Mouse (Mus musculus) CD8-positive naive resting alpha-beta T cell, adult 2 months (primary cell): ENCODE measurements around the gene Pla2g12a.

Source experiments
- DNase-seq, 2 experiments: peaks; one replicate each; pipeline ENCODE4 v3.0.0; 2022; ENCODE audit warnings: low read depth in 2 of 2, low spot score in 2 of 2

Gene Pla2g12a

GRCm38 (mm10) chr3:129898886-129899285, 20.5 kb downstream of the Pla2g12a start:
- DNase-seq, result no peak

GRCm38 (mm10) chr3:129901271-129901809, 22.9 kb downstream of the Pla2g12a start, which contains the start of gene Casp6:
TSS of gene Casp6 (plus strand) at chr3:129901425.
- DNase-seq, result peak; percentile 56 to 70

GRCm38 (mm10) chr3:129903369-129903768, 25.0 kb downstream of the Pla2g12a start:
- no peak for DNase-seq

- DNase-seq, result no peak
Measured at GRCm38 (mm10) chr3:129903866-129904265, 25.5 kb downstream of the Pla2g12a start.

GRCm38 (mm10) chr3:129904381-129905132, 26.2 kb downstream of the Pla2g12a start:
- DNase-seq, result no peak

- no peak for DNase-seq
Measured at GRCm38 (mm10) chr3:129912025-129912424, 33.6 kb downstream of the Pla2g12a start.

GRCm38 (mm10) chr3:129913241-129913640, 34.8 kb downstream of the Pla2g12a start:
- no peak for DNase-seq

GRCm38 (mm10) chr3:129917424-129917823, 39.0 kb downstream of the Pla2g12a start:
- no peak for DNase-seq

- peak in 1 of 2 experiments; percentile 38 for DNase-seq
Measured at GRCm38 (mm10) chr3:129918434-129918833, 40.0 kb downstream of the Pla2g12a start.

- DNase-seq, result no peak
Measured at GRCm38 (mm10) chr3:129923581-129923980, 45.2 kb downstream of the Pla2g12a start.

- no peak for DNase-seq
Measured at GRCm38 (mm10) chr3:129925861-129926260, 47.5 kb downstream of the Pla2g12a start.

GRCm38 (mm10) chr3:129930213-129930778, 51.9 kb downstream of the Pla2g12a start:
- no peak for DNase-seq

- peak in 1 of 2 experiments; percentile 21 for DNase-seq
Measured at GRCm38 (mm10) chr3:129932443-129932842, 54.0 kb downstream of the Pla2g12a start.

- no peak for DNase-seq
Measured at GRCm38 (mm10) chr3:129936561-129936960, 58.2 kb downstream of the Pla2g12a start.

- no peak for DNase-seq
Measured at GRCm38 (mm10) chr3:129937848-129938247, 59.4 kb downstream of the Pla2g12a start.

GRCm38 (mm10) chr3:129939058-129939457, 60.7 kb downstream of the Pla2g12a start:
- DNase-seq, result no peak

GRCm38 (mm10) chr3:129940780-129941179, 62.4 kb downstream of the Pla2g12a start:
- DNase-seq, result no peak

GRCm38 (mm10) chr3:129941291-129941690, 62.9 kb downstream of the Pla2g12a start:
- DNase-seq, result no peak

- no peak for DNase-seq
Measured at GRCm38 (mm10) chr3:129943813-129944212, 65.4 kb downstream of the Pla2g12a start.
